Mouse (Mus musculus): ENCODE data around the gene Tctn3. TPM values are rescaled to one million over a fixed set of nuclear protein-coding genes. Genes with fewer than 3 reads are reported as not detected.
"Not testable (repeated sequence)": the region's sequence is repeated elsewhere in the genome, so short reads cannot be mapped to it uniquely, and the experiment has no call there.

The Tctn3 gene
- total RNA-seq, 2 experiments from 2014 or later: 22.4 to 24.5 TPM

- intact Hi-C loops (cut with DNase I): no loop called here
- no peak for DNase-seq (ENCODE audit: low spot score in 2 of 2)
These were observed 41.3 kb downstream of the Tctn3 start for GRCm38 (mm10) chr19:40570726-40571125.

GRCm38 (mm10) chr19:40567616-40568015 lies 44.4 kb downstream of the Tctn3 start:
- intact Hi-C loops (cut with DNase I): no loop called here
- DNase-seq (ENCODE audit: low spot score in 2 of 2): no peak

GRCm38 (mm10) chr19:40563880-40564645 lies 48.0 kb downstream of the Tctn3 start:
- DNase-seq (ENCODE audit: low spot score in 2 of 2): no peak
- intact Hi-C loops (cut with DNase I): no loop called here

- DNase-seq (ENCODE audit: low spot score in 2 of 2); intact Hi-C loops (cut with DNase I): not testable (repeated sequence)
These were observed 50.5 kb downstream of the Tctn3 start for GRCm38 (mm10) chr19:40561521-40561920.

DNA sequence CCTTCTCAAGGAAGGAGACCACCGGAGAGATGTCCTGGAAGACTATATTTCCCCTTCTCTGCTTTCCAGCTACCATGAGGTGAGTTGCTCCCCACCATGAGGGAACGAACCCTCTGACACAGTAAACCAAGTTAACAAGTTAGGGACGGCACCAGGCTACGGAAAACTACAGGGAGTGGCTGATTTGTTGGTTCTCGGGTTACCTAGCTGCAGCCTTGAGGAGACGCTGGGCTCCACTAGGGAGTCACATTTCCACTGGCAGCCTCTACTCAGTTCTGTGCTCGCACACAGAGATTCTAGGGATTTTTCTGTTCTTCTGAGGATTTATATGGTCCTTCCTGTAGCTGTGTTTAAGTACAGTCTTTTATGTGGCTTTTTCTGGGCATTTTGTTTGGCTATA lies 56.0 kb downstream of the Tctn3 start:
- no peak for DNase-seq (ENCODE audit: low spot score in 2 of 2)
- intact Hi-C loops (cut with DNase I): no loop called here

DNA sequence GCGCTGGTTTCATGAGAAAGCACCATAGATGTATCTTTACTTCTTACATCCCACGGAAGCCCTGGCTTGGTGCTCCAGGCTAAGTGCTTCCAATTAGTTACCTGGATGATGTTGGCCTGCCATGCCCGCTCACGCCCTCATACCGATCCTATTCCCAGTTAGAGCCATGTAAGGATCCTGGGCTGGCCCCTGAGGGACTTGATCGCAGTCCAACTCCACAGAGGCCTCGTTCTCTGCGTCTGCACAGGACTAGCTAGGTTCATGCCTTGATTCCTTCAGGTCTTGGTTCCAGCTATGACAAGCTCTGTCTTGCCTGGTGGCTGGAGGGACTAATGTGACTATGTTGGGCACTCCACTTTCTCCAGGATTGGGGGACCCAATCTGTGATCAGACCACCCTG lies 56.9 kb downstream of the Tctn3 start:
- intact Hi-C loops (cut with DNase I): no loop called here
- no peak for DNase-seq (ENCODE audit: low spot score in 2 of 2)

DNA sequence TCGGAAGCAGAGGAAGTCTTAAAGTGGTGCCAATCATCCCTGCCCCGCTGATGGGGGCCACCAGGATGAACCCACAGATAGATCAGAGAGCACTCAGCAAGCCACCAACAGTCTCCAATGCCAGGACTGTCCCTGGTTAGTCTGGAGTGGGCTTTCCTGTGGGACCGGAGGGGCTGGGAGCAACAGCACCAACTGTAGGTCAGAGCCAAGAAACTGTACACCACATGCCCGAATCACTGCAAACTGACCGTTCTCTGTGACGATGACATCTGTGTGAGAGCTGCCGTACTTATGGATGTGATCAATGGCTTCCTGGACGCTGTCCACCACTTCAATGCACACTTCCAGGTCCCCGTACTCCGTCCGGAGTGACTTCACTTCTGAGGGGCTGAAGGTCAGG lies 57.7 kb downstream of the Tctn3 start:
- intact Hi-C loops (cut with DNase I): no loop called here

DNA sequence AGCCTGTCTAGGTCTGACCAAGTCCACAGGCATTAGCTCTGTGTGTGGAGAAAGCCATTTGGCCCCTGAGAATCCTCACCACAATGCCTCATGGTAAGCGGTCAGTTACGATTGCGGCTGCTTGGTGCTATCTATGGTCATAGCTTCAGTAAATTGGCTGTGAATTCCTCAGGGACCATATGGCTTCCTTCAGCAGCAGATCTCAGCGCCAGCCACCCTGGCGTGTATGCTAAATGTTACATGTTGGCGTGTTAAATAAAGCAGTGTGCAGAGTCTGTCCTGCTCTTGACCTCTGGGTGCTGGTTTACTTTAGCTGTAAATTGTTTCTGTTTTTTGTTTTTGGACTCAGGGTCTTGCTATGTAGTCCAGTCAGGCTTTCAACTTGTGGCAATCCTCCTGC lies 58.2 kb downstream of the Tctn3 start:
- intact Hi-C loops (cut with DNase I): no loop called here
- DNase-seq (ENCODE audit: low spot score in 2 of 2): peak in 1 of 2 experiments; percentile 36

More for the DNA sequence above, 57.7 kb downstream of the Tctn3 start:
- DNase-seq (ENCODE audit: low spot score in 2 of 2): no peak

- DNase-seq (ENCODE audit: low spot score in 2 of 2): no peak
- intact Hi-C loops (cut with DNase I): no loop called here
These were observed 58.8 kb downstream of the Tctn3 start for GRCm38 (mm10) chr19:40553014-40553789.

GRCm38 (mm10) chr19:40549516-40550135 lies 62.4 kb downstream of the Tctn3 start:
- peak in 1 of 2 experiments; percentile 28 for DNase-seq (ENCODE audit: low spot score in 2 of 2)
- intact Hi-C loops (cut with DNase I): loop anchor here (10.0 kb wide), 1 partner anchor 1565 kb away; no protein-coding TSS in a partner anchor

DNA sequence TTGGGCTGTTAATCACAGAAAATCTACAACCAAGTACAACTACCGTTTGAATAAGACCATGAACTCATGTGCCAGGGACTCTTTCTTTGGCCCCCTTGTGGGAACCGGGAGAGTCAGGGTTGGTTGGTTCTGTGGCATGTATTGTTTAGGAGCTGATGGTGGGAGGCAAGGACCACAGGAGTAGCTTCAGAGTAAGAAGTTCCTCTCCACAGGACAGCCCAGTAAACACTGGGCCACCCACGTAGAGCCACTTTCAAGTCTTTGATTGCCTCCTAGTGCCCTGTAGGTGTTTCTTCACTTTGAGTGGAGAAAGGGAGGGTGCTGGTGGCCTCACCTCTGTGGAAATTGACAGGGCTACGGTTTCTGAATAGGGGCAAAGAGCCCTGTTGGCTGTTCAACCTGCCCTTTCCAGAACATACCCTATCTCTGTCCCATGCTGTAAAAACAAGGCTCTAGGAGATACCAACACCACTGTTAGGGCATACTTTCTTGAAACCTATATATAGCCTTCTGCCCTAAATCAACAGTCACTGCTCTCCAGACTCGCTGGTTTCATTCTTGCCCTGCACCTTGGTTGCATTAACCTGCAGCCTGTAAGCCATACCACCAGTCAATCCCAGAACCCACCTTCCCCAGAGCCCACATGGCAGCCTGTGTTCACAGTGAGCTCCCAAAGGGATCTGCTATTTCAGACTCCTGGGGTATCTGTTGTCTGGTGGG lies 63.1 kb downstream of the Tctn3 start:
- intact Hi-C loops (cut with DNase I): loop anchor here (10.0 kb wide), 1 partner anchor 1564 kb away; no protein-coding TSS in a partner anchor

GRCm38 (mm10) chr19:40548386-40548785 lies 63.6 kb downstream of the Tctn3 start:
- intact Hi-C loops (cut with DNase I): loop anchor here (10.0 kb wide), 1 partner anchor 1564 kb away; no protein-coding TSS in a partner anchor
- DNase-seq (ENCODE audit: low spot score in 2 of 2): no peak

More for the DNA sequence above, 63.1 kb downstream of the Tctn3 start:
- DNase-seq (ENCODE audit: low spot score in 2 of 2): no peak

Other genes starting within 250 kb of the Tctn3 start
- gene Sorbs1, start 98.5 kb downstream of the Tctn3 start, total RNA-seq (2021): 100 to 1,000 TPM; 124 to 140 TPM
- 10 to 100 TPM; 23.1 to 30.4 TPM for gene Aldh18a1, start 23.8 kb downstream of the Tctn3 start, total RNA-seq (2021)
- 10 to 100 TPM; 18.9 to 22.6 TPM for gene Entpd1, start 133 bp upstream of the Tctn3 start, total RNA-seq (2021)
- under 1 TPM; 0.30 to 0.99 TPM for gene Cc2d2b, start 136.5 kb upstream of the Tctn3 start, total RNA-seq (2021)
- gene Ccnj, start 219.0 kb upstream of the Tctn3 start, total RNA-seq (2021): 1 to 10 TPM; 7.0 to 7.6 TPM

Data from left cerebral cortex, postnatal 25 days (tissue).